Mouse (Mus musculus) kidney, postnatal 10 days (tissue): ENCODE results near the gene Gpx4.
A peak's percentile ranks its signal among the peaks of the same experiment; 100 is the strongest.

Experiments
- DNase-seq: peaks from one replicate; pipeline ENCODE4 v3.0.0; 2021; ENCODE audit warnings: mixed read lengths

Gpx4 gene

GRCm38 (mm10) chr10:80074813-80075601 lies 28.0 kb downstream of the Gpx4 start:
- DNase-seq: peak; percentile 79

- no peak for DNase-seq
Measured at GRCm38 (mm10) chr10:80075924-80076323, 29.0 kb downstream of the Gpx4 start.

- DNase-seq: no peak
Measured at GRCm38 (mm10) chr10:80076386-80076785, 29.4 kb downstream of the Gpx4 start.

DNA sequence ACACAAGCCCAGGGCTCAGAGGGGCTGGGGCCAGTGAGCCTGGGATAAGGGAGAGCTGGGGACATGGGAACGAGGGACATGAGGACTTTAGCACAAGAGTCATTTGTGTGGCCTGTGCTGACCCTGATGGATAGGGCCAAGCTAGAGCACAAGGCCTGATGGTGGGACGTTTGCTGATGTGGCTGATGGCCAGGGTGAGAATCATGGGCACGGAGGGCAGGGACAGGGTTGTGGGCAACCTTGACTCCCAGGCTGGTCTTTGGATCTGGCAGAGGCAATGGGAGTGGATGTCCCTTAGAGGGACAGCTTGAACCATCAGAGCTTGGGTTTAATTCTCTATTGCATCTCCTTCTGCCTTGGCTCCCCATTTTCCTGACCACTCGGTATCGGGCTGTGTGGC lies 30.3 kb downstream of the Gpx4 start:
- DNase-seq: no peak

- no peak for DNase-seq
Measured at GRCm38 (mm10) chr10:80078366-80078765, 31.4 kb downstream of the Gpx4 start.

DNA sequence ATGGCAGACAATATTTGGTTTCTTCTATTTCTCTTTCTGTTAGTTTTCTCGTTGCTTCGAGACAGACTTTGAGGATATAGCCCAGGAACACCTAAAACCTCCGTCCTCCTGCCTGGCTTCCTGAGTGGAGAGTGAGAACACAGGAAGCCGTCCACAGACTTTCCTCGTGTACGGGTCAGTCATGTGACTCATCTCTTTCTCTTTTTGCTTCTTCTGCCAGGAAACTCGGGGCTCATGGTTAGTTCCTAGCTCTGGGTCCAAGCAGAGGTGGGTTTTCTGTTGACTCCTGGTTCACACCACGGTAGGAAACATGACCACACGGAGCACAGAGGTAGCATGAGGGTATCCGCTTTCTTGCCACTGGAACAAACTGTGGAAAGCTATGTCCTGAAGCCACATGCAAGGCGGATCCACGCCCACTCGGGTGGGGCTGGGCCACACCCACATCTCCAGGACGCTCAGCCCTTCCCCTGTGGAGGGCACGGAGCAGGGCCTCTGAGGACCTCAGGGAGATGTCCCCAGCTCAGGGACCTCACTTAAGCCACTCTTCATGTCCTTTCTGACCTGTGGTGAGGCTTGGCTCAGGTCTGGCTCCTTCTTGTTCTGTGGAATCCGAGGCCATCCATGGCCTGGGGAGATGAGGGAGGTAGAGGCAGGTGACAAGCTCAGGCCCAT lies 33.6 kb downstream of the Gpx4 start:
- DNase-seq: no peak

- DNase-seq: no peak
Measured at GRCm38 (mm10) chr10:80081075-80081474, 34.1 kb downstream of the Gpx4 start.

GRCm38 (mm10) chr10:80084817-80085487 lies 38.0 kb downstream of the Gpx4 start:
- peak; percentile 72 for DNase-seq

- peak; percentile 50 for DNase-seq
Measured at GRCm38 (mm10) chr10:80086847-80087246, 39.9 kb downstream of the Gpx4 start.

DNA sequence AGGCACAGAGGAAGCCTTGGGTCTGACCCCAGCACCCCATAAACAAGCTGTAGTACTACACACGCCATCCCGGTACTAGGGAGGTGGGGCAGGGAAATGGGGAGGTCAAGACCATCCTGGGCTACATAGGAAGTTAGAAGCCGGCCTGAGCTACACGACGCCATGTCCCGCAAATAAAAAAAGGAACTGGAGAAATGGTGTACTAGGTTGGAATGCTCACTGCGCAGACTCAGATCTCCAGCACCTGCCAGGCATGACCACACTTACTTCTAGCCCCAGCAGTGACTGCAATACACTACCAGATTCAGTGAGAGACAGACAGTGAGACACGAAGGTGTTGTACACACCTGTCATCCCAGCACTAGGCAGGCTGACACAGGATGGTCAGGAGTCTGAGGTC lies 40.5 kb downstream of the Gpx4 start:
- DNase-seq: no peak

GRCm38 (mm10) chr10:80089146-80089545 lies 42.2 kb downstream of the Gpx4 start:
- peak; percentile 49 for DNase-seq

GRCm38 (mm10) chr10:80091527-80091926 lies 44.6 kb downstream of the Gpx4 start:
- DNase-seq: no peak

DNA sequence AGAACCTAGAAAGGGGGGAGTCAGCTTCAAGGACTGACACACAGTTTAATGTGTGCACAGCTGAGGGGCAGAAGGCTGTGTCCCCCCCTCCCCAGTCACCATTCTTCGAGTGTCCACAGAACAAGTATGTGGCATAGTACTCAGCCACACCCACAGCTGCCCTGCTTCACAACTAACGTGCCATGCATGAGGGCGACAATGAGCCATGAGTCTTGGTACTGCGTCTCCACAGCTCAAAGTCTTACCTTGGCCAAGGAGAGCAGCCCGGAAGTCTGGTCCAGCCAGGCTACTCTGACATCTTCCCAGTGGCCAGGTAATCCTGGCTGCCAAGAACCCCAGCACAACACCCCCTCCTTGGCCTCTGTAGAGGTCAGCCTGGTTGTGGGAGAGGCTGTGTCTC lies 45.7 kb downstream of the Gpx4 start:
- no peak for DNase-seq

GRCm38 (mm10) chr10:80094085-80094484 lies 47.1 kb downstream of the Gpx4 start:
- peak; percentile 12 for DNase-seq

DNA sequence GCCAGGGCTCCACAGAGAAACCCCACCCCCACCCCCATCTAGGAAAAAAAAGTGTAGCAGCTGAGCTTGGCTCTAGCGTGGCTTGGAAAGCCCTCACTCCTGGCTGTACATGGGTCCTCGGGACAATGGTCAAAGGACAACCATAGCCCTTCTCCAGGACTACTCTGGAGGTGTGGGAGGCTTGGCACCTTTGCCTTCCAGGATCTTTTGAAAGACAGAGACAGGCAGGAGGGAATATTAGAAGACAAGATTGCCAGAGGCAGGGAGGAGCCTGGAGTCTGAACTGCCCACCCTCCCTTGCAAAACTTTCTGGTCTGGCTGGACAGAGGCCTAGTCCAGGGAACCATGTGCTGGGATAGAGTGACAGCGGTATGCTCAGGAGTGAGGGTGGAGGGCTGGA lies 47.7 kb downstream of the Gpx4 start:
- DNase-seq: peak; percentile 31

- DNase-seq: no peak
Measured at GRCm38 (mm10) chr10:80095547-80095946, 48.6 kb downstream of the Gpx4 start.

DNA sequence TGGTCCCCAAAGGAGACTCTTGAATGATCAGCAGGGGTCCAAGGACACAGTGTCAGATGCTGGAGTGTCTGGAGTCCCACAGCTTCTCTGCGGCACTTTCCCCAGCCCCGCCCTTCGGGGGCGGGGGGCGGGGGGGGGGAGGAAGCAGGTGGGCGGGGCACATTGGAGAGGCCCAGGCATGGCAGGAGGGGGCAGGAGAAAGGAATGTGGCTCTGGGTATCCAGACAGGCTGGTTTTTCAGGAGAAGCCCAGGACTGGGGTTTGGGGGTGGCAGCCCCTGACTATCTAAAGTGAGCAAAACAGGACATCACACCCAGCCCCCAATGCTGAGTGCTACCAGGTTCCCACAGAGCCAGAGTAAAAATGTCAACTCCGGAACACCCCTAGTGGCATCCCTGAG lies 50.3 kb downstream of the Gpx4 start:
- peak; percentile 57 for DNase-seq

GRCm38 (mm10) chr10:80098630-80099029 lies 51.7 kb downstream of the Gpx4 start:
- DNase-seq: peak; percentile 27

DNA sequence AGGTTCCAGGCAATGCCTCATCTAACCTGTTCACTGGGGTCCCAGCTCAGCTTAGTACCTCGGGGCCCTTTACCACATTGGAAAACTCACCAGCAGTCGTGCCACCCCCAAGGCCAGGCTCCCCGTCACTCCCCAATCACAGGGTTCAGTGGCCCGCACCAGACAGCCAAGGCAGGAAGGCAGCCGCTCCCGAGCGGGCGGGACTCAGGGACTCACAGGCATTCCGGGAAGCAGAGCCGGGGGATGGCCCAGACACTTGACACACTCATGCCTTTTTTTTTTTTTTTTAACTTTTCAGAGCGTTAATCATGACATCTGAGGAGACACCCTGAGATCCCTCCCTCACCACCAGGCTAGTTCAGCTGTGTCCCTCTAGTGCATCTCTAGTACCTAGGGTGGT lies 54.0 kb downstream of the Gpx4 start:
- peak; percentile 70 for DNase-seq

DNA sequence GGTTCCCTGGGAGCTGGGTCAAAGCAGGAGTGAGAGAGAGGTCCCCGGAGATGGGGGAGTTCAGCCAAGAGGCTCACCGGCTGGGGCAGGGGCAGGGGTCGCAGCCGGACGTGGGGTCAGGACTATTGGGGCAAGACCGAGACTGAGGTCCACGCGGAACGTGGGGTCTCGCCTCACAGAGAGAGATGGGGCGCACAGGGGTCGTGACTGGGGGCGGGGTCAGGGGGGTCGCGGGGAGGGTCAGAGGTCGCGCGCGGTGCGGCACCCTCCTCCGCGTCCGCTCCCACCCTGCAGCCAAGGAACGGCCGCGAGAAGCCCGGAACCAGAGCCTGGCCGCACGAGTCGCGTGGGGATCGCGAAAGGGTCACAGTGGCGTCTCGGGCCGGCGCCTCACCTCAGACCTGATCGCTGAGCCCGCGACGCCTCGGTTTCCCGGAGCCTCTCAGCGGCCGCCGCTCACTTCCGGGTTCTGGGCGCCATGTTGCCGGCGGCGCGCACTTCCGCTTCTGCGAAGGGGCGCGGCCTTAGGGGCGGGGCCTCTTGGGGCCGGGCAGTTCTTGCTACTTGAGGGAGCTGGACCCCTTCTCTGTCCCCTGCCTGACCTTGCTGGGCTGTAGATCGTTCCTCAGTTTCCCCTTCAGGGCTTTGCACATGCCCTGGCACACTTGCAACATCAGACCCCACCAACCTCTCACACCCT lies 55.4 kb downstream of the Gpx4 start:
- peak; percentile 95 for DNase-seq

DNA sequence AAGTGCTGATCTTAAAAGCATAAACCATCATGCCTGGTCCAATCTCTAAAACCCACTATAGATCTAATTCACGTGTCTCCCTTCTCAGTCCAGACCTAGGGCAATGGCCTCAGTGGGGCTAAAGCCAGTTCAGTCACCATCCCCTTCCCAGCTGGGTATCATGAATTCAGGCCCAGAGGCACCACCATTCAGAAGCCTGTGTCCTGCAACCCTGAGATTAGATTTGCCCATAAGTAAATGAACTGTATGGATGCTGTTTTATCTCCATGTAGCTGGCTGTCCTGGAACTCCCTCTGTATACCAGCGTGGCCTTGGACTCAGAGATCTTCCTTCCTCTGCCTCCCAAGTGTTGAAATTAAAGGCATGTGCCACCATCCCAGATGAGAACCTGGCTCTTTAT lies 56.1 kb downstream of the Gpx4 start:
- no peak for DNase-seq

DNA sequence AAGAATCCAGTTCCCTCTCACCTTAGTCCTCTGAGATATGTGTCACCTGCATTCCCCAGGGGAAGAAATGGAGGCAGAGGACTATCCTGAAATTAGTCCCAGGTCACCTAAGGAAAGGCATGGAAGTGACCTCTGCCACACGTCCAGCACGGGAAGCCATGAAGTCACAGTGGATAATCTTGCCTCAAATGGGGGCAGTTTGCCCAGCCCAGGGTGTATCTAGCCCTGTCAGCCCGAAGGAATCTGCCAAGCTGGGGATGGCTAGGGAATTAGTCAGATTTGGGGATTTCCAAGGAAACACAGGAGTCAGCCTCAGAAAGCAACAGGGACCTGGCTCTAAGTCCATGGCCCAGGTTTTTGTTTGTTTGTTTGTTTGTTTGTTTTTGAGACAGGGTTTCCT lies 57.2 kb downstream of the Gpx4 start:
- DNase-seq: no peak

DNA sequence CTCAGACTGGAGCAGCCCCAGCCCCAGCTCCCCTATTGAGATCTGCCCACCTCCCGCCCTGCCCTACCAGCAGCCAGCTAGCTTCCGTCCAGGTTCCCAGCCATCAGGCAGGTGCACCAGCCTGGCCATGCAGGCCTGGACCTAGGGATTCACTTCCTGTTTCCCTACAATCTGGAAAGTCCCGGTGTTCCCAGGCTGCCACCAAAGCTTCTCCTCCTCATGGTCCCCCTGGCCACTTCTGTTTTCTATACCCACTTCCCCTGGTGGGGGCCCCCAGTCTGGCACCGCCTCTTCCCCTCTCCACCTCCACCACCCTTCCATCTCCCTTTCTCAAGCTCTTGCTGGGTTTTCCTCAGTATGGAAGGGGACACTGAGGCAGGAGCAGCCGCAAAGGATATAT lies 58.5 kb downstream of the Gpx4 start, which contains the start of gene Sbno2:
Sbno2 (minus strand) TSS at position 112 of the 400 bp plus-strand sequence.
- DNase-seq: no peak
